Mouse (Mus musculus): ENCODE data around the gene Glra3.

Gene Glra3

DNA sequence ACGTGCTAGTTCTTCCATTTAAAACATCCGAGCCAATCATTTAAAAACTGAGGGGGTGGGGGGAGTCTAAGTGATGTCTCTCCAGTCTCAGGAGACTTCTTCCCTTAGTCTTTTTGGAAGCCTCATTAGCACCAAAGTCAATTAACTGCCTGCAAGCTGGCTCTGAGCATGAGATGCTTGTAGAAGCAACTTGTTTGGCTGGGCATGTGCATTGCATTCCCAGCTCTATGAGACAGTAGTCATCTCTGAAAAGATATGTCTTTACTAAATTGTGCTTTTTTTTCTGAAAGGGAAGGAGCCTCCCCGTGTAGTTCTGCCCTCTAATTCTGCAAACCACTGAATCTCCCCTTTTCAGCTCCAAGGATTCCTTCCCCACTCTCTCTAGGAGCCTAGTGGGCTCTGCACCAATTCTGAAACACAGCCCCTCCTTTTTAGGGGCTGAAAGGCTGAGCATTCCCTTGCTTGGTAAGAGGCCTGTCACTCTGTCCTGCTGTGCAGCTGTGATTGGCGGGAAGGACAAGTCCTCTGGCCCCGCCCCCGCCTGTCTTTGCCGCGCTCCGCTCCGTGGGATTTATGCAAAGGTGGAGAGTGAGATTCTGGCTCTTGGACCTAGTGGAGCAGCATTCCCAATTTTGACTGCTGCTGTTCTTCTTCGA, at the start of gene Glra3:
TSS of gene Glra3 (plus strand) at position 591 of the 656 bp plus-strand sequence.
- DNase-seq (ENCODE audit: low spot score): no peak

DNA sequence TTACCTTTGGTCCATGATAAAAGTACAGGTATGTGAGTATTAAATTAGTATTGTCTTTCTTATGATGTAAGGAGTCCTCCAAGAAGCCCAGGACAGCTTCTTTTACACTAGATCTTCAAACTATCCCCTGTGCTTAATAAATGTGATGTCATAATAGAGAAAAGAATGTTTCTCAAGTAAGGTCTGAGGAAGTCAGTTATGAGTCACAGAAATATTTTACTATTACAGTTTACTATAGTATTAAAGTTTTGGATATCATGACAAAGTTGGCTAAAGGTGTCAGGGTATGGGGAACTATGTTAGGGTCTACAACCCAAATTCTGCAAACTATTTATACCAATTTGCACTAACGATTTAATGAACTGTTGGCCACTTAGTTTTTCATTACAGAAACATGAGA, 33.4 kb upstream of the Glra3 start, which contains the start of gene Adam29:
TSS of gene Adam29 (minus strand) at position 101 of the 400 bp plus-strand sequence.
- DNase-seq (ENCODE audit: low spot score): no peak

DNA sequence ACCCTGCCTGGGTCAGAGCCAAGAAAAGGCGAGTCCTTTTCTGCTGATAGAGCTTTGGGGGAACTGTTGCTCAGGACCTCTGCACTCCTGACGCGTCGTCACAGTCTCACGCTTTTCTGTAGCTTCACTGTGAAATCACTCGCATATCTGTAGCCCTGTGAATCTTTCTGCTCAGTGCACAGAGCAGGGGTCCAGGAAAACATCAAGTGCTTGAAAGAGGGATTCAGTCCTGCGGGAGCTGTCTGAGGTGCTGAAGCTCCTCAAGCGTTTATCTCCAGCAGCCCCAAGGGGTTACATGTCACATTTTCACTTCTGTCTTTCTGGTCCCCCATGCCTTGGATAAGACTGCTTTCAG, 243 bp downstream of the Glra3 start:
- DNase-seq (ENCODE audit: low spot score): no peak

DNA sequence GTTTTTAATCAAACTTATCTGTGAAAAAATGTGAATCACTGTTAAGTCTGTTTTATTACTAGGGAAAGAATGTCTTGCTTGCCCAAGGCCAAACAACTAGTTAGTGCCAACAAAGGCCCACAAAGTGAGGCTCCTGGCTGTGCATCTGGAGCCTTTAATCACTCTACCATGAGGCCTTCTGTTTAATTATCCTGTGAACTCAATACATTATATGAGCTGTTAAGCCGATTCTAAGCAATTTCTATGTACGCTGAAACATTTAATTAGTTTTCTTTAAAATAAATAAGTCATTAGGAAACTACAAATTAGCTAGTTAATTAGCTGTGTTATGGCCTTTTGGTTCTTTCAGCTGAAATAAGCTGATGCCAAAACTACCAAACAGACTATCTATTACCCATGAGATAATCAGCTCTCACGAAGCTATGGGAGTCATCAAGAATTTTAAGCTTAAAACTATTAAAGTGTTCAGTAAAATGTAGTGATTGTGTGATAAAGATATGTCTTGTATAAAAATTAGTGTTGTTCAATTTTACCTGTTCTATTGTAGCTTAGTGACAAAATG, 24.6 kb downstream of the Glra3 start:
- DNase-seq (ENCODE audit: low spot score): no peak

DNA sequence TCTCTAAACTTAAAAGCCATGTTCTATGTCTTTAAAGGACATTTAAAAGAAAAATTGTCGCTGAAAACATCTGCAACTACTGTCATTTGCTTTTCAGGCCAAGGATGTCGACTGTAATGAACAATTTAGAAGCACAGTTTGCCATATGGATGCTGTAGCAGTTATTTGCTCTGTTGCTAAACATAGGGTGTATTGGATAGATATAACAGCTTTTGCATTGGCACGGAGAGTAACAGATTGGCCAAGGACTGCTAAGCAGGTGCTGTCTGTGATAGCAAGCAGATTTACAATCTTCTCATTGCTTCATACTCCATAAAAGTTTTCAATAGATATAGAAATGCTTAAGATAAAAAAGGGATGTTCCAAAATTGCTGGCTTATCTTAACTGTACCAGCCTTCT, 57.6 kb downstream of the Glra3 start:
- DNase-seq (ENCODE audit: low spot score): no peak

DNA sequence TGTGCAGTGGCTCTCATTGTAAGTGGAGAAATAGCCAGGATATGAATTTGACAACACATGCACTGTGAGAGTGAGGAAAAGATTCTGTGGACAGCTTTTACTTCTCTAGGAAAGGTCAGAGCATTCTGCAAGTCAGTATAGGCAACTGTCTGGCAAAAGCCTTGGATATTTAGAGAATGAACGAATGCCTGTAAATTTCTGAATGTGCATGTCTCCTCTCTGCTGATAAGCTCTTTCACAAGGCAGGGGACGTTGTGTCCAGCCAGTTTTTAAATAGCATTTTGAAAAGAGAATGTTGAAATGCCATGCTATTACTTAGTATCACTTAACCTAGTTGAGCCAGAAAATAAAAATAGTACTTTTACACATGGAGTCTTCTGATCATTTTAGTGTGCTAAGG, 114.1 kb downstream of the Glra3 start:
- DNase-seq (ENCODE audit: low spot score): no peak

DNA sequence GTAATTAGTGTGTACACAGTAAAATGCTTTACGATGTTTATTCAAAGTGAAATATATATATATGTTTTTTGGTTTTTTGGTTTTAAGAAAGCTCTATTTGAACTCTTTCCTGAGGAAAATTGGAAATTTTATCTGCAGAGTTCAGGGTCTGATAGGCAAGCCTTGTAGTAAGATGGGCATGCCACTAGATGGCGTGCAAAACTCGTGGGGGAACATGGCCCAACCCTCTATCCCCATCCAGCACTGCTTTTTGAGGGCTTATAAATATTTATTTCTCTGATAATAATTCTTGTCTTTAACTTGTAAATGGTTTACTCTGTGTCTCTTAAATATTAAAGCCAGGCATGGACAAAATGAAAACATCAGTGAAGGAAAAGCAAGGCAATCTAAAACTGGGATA, 122.8 kb downstream of the Glra3 start:
- no peak for DNase-seq (ENCODE audit: low spot score)

DNA sequence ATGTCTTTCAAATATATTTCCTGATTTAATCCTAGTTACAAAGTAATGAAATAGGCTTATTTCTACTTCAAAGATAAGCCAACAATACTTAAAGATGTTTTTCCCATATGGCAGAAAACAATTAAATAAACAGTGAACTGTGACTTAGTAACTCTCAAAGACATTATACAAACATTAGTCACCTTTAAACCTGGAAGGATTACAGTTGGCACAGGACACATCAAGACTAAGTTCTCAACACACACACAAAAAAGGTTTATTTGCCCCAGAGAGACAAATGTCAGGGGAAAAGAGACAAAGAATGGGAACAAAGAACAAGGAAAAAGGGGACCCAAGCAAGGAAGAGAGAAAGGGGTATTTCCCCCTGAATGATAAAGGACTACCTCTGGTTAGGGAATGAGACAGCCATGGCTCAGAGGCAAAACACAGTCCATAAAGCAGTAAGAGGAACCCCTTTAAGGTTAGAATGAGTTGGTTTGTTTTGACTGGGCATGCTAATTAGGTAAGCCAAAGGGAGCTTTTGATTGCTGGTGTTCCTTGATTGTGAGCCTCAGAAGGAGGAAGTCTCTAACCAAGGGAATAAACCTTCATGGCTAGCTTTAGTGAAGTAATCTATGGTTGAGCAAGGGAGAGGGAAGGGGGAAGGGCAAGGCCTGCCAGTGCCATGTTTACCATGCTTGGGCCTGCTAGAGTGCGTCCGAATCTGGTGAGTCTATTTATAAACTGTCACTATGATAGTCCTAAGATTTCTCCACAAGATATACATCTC, 130.4 kb downstream of the Glra3 start:
- DNase-seq (ENCODE audit: low spot score): no peak

DNA sequence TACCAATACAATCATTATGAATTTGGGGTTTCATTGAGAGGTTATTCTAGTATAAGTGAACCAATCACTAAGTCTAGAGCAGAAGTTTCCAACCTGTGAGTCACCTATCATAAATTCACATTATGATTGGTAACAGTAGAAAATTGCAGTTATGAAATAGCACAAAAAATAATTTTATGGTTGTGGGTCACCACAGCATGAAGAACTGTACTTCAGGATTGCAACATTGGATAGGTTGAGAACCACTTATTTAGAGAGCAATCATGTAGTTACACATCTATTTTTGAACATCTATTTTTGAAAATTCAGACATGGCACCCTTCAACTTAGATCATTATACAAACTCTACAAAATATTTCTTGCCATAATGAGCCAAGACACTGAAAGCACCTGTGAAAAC, 143.4 kb downstream of the Glra3 start:
- DNase-seq (ENCODE audit: low spot score): no peak

DNA sequence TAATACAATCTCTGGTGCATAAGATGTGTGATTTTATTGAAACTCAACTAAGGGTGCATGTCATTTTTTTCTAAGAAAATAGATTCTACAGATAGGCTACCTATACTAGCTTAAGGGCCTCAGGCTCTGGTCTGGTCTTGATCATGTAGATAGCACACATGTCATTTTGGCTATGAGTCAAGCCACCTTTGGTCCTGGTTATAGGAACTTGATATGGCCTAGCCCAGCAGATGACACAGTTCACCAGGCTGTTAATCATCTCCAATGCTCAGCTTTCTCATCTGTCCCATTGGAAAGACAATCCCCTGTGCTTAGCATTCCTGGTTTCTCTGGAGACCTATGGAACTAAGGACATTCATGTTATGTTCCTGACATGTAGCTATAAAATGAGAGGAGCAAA, 154.1 kb downstream of the Glra3 start:
- no peak for DNase-seq (ENCODE audit: low spot score)

DNA sequence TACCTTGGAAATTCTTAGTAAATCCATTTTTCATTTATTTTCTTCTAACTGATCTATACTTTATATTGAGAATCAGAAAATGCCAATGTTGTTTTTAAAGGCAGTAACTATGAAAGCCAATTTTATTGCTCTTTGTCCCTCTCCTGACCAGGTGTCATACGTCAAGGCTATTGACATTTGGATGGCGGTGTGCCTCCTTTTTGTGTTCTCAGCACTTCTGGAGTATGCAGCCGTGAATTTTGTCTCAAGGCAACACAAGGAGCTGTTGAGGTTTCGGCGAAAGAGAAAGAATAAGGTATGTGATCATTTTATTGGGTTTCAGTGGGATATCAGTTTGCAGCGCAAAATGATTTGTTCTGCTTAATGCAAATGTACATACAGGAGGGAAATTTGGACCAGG, 170.0 kb downstream of the Glra3 start:
- DNase-seq (ENCODE audit: low spot score): no peak

DNA sequence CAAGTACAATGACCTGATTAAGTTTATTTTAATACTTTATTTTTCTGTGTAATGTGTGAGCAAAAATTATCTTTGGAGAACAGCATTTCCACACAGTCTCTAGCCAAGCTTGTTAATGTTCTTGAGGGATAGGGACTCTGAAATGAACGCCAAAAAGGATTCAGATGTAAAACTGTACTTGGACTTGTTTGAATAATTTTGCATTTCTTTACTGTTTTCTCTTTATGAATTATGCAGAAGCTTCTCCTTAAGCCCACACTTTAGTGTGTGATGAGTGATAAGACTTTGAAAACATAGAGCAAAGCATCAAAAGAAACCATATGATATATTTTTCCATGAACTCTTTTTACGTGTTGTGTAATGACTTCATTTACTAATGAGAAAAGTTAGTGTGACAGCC, 189.1 kb downstream of the Glra3 start:
- DNase-seq (ENCODE audit: low spot score): no peak

DNA sequence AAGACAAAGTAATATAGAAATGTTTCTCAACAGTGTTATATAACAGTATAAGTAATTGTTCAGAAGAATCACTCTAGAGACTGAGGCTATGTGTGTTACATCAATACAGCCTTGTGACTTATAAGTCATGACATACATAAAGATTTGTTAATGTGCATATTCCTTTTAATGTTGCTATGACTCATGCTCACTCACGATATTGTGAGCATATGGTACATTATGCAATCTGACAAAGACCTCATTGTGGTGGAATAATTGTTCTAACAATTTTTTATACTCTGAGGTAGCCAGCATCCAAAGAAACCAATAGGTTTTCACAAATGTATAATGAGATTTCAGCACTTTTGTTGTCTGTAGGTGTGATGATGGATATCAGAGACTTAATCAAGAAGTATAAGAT, 210.4 kb downstream of the Glra3 start:
- no peak for DNase-seq (ENCODE audit: low spot score)

DNA sequence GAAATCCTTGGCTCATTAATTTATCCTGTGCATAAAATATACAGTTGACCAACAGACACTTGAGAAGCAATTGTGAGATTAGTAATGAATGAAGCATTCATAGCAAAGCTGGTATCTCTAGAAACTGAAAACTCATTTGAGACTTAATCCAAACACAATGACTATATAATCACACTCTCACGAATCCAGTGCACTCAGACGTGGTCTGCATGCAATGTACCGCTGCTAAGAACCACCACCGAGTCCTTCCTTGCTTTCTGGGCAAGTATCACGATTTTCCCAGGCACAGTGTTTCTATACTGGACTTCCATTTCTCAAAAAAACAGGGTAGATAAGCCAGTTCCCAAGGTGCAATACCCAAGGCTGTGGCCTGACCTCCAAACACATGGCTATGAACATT, 211.3 kb downstream of the Glra3 start:
- DNase-seq (ENCODE audit: low spot score): no peak

DNA sequence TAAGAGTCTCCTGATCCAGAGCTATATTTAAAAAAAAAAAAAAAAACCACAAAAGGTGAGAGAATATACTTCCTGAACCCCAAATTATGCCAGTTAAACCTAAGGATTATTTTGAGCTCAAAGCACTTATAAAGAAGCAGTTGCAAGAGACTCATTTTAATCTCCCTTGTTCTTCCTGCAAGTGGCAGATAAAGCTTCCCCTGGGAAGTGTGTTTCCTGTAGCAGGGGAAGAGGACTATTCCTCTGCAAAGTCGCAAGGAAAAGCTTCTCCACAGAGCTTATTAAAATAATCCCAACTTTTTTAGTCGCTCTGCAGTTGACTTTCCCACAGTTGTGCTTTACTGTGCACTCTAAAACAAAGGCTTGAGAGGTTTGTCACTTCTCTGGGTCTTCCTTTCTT, 218.7 kb downstream of the Glra3 start:
- DNase-seq (ENCODE audit: low spot score): no peak

Measured in ovary, postnatal 10 days (tissue).